Mouse (Mus musculus) thymus, postnatal 0 days (tissue): ENCODE measurements around the gene Gm49368. TPM values are rescaled to one million over a fixed set of nuclear protein-coding genes. Genes with fewer than 3 reads are reported as not detected.

Experiments
- DNase-seq: peaks from one replicate; pipeline ENCODE4 v3.0.0-alpha.2; 2015; ENCODE audit warnings: low spot score
- polyA plus RNA-seq: library from polyadenylated mRNA; unstranded; fragments of >200 nt; fragmentation: Nextera tagmentation; extraction: Ambion mirVana; gene quantifications from 2 replicates; pipeline ENCODE4 v1.2.1, GENCODE M21; 2015

The Gm49368 gene
- polyA plus RNA-seq, 1 experiment from 2014 or later, result not detected

- DNase-seq, result no peak
Observed at GRCm38 (mm10) chr7:128056917-128057444, 5.5 kb upstream of the Gm49368 start.

DNA sequence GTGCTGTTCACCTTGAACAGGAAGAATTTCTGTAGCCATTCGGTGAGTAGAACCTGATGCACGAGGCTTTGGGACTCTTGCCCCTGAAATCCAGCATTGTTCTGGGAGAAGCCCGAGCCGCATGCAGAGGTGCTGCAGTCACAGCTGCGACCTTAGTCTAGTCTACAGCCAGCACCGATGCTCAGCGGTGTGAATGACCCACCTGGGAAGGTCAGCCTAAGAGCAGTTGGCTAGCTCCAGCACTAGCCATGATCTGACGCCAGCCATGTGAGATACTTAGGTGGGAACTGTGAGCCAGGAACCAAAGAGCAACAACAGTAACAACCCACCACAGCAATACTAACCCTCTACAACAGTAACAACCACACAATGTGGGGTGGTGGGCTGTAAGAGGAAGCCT lies 4.6 kb upstream of the Gm49368 start:
- DNase-seq, result no peak

GRCm38 (mm10) chr7:128058576-128058975 lies 3.9 kb upstream of the Gm49368 start:
- DNase-seq, result peak; percentile 92

DNA sequence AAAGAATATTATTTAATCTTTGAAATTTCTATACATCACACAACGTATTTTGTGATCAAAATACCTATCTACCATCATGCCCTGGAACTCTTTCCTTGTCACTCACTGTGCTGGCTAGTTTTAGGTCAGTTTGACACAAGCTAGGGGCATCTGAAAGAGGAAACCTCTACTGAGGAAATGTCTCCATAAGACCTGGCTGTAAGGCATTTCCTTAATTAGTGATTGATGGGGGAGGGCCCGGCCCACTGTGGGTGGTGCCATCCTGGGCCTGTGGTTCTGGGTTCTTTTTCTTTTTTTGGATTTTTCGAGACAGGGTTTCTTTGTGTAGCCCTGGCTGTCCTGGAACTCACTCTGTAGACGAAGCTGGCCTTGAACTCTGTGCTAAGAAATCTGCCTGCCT lies 3.4 kb upstream of the Gm49368 start:
- no peak for DNase-seq

DNA sequence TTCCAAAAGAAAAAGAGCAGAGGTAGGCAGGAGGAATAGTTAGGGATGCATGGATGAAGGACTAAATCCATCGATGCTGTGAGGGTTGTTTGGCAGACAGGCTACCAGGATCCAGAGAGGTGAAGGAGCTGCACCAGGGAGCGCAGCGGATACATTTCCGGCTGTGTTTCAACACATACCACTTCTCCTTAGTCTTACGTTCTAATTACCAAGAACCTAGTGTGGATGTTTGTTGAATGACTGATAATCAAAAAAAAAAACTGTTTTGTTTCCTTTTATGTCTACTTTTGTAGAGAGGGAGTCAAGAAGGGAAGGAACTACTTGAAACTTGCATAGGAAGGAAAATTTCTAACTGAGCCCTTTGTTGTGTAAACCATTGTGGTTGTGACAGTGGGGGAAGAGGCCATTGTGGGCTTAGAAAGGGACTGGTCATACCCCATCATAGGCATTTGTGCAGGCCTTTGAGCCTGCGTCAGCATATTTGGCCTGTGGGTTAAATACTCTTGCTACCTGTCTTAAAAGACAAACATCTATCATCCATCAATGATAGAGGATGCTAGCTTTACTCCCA lies 813 bp downstream of the Gm49368 start:
- no peak for DNase-seq

DNA sequence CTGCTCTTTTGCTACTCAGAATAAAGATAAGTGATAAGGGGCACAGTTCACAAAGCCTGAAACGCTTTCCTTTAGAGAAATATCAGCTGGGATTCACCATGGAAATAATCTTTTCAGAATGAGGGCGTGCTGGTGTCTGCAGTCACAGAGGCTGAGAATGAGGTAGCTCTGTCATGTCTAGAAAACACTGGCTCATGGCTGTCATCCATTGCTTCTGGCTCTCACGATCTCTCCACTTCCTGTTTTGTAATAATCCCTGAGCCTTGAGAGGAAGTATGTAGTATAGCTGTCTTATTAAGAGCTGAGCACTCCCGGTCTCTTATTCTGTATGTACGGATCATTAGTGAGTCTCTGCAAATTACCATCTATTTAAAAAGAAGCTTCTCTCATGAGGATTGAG lies 3.1 kb downstream of the Gm49368 start:
- DNase-seq, result no peak

- DNase-seq, result no peak
Observed at GRCm38 (mm10) chr7:128067847-128068246, 5.4 kb downstream of the Gm49368 start.

DNA sequence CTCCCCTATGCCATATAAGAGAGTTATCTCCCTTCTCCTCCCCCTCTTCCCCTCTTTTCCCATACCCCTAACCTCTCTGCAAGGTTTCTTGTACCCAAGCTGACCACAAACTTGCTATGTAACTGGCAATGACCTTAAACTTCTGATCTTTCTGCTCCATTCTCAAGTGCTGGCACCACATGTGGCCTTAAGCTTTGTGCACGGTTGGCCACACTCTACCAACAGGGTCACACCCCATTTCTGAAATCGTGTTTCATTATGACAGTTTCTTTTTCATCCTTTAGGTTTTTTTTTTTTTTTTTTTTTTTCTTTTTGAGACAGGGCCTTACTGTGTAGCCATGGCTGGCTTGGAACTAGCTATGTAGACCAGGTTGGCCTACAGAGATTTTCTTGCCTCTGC lies 7.4 kb downstream of the Gm49368 start:
- no peak for DNase-seq

- no peak for DNase-seq
Observed at GRCm38 (mm10) chr7:128071816-128072215, 9.3 kb downstream of the Gm49368 start.

GRCm38 (mm10) chr7:128080012-128080411 lies 17.5 kb downstream of the Gm49368 start:
- DNase-seq, result peak; percentile 92

GRCm38 (mm10) chr7:128089141-128089540 lies 26.7 kb downstream of the Gm49368 start:
- no peak for DNase-seq

DNA sequence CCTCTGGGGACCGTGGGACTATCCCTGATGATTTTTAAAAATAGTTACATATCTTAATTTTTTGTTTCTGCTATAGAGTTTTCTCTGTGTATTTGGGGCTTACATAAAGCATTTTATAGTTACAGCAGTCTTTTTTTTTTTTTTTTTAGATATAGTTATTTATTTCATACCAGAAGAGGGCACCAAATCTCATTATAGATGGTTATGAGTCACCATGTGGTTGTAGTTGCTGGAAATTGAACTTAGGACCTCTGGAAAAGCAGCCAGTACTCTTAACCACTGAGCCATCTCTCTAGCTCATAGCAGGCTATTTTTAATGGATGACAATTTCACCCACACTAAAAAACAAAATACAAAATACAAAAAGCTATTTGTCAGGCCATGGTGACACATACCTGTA lies 35.7 kb downstream of the Gm49368 start:
- peak; percentile 28 for DNase-seq

GRCm38 (mm10) chr7:128100742-128101357 lies 38.4 kb downstream of the Gm49368 start:
- DNase-seq, result no peak

DNA sequence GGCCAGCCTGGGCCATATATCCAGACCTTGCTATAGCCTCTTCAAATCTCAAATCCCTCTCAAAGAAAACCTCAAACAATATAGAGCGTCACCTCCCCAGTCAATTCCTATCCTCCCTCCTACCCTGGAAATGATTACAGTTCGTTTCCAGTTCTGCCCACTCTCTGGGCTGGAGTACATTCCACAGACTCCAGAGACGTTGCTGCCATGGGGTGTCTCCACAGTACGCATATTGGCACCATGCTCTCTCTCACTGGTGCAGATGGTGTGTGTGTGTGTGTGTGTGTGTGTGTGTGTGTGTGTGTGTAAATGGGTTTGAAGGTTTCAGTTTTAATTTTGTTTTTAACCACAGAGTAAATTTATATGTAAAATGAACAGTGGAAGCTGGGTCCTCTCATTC lies 42.8 kb downstream of the Gm49368 start:
- DNase-seq, result no peak

DNA sequence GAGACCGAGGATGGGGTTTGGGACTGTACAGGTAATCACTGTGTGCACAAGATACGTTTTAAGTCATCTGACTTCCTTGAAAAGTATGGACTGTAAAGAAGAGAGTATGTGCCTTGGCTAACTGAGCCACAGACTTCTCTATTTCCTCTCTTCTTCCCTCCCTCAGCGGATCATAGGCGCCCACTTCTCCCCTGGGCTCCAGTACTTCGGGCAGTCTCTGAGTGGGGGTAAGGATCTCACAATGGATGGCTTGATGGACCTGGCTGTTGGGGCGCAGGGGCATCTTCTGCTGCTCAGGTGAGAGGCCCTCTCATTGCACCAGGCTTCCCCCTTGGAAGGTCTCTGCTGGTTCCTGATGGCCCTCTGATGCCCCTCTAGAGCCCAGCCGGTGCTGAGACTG lies 45.0 kb downstream of the Gm49368 start:
- DNase-seq, result no peak

- DNase-seq, result no peak
Observed at GRCm38 (mm10) chr7:128110314-128110713, 47.8 kb downstream of the Gm49368 start.

GRCm38 (mm10) chr7:128112131-128112530 lies 49.6 kb downstream of the Gm49368 start:
- no peak for DNase-seq

DNA sequence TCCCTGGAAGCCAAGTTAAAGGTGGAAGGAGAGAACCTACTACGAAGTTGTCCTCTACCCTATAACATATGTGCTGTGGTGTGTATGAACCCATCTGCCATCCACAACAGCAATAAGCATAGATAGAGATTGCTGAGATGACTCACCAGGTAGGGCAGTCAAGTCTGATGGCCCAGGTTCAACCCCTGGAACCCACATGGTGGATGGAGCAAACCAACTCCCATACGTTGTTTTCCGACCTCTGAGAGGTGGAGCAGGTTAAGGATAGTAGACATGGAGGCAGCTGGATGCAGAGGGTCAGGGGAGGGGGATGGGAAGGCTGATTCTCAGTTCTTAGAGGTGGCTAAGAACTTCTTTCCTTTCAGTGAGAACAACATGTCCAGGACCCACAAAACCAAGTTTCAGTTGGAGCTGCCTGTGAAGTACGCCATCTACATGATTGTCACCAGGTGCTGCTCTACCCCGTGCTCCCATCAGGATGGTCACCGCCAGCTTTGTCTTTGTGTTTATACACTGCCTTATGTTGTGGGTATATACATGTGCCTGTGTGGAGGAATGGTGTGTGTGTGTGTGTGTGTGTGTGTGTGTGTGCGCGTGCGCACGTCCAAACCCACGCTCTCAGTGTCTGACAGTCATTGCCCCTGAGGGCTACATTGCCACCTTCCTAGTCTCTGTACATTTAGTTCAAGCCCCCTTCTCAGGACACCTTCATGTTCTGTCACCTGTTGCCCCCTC lies 52.1 kb downstream of the Gm49368 start:
- no peak for DNase-seq

- no peak for DNase-seq
Observed at GRCm38 (mm10) chr7:128115211-128115958, 52.9 kb downstream of the Gm49368 start.

DNA sequence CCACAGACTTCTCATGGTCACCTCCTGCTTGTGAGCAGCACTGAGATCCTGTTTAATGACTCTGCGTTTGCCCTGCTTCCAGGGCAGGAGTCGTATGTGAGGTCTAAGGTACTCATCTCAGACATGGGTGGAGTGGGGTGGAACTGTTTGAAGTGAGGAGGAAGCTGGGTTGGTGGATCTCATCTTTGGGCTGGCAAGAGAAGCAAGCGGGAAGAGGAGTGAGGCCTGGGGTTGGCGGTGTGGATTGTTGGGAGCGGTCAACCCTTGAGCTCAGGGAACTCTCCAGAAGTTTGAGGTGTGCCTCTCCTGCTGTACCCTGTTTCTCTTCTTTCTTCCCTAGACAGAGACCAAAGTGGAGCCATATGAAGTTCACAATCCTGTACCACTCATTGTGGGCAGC lies 53.9 kb downstream of the Gm49368 start:
- no peak for DNase-seq

DNA sequence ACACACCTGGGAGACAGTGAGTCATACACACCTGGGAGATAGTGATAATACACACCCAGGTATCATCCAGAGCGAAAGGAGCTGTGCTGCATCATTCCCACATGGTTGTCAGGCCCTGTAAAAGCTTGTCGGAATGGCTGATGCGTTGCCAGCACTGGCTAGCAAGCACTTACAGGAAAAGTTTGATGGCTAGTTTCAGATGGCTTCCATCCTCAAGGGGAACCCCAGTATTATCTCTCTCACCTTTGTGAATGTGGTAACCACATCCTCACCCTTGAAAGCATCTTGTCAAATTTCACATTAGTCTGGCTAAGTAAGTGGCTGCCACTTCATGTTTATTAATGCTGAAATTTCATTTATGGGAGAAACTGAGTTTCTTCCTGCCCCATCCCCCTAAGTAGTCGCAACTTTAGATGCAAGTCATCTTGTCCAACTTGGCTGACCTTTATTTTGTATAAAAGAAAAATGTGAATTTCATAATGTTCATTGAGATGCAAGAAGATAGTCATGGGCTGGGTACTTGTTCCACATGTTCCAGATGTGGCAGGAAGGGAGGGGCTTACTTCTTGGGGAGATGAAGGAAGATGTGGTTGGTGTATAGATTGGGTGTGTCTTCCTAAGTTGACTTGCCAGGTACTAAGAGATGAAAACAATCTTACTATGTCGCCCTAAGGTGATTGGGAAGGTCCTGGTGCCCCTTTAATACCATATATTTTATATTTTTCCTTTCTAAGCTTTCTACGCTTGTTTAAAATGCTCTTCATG lies 57.4 kb downstream of the Gm49368 start:
- DNase-seq, result no peak
